Mouse (Mus musculus): ENCODE results near the gene Fam126b.

DNA sequence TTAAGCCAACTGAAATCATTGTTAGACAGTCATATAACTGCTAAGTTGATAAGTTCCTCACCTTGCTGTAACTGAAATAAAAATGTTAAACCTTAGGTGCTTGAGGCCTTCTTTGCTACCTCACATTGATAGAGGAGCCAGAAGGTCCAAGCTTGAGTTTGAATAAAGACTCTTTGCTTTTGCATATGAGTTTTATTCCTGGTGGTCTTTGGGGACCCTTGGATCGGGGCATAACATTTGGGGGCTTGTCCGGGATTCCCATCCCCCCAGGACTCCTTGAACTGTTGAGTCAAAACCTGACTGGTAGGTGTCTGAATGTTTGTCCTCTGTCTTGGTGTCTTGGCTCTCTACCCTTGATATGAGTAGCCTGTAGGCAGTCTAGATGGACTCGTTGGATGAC is 78.9 kb downstream of the Fam126b start:
- TF ChIP-seq EP300 (optimal IDR thresholded peaks at IDR 0.05) (no peak), CTCF (IDR thresholded peaks at IDR 0.05; ENCODE audit: low read depth) (no peak)

Data from stomach, postnatal 0 days (tissue).